Mouse (Mus musculus) E14TG2a.4 (cell line): ENCODE data around the gene Chmp3.

Source experiments
- CTCF ChIP-seq: conservative IDR thresholded peaks from 2 replicates; pipeline ENCODE4 v1.5.1; 2014; ENCODE audit warnings: low read length
- NANOG ChIP-seq: IDR thresholded peaks from 2 replicates; pipeline ENCODE4 v1.6.1; 2014; ENCODE audit warnings: borderline replicate concordance, low read length, mixed read lengths

GRCm38 (mm10) chr6:71527826-71528225 is 15.8 kb upstream of the Chmp3 start:
- TF ChIP-seq CTCF (no peak), NANOG (no peak)
